Mouse (Mus musculus) midbrain, embryonic 16.5 days (tissue): Measurements from ENCODE around the gene Iqsec1. TPM values are rescaled to one million over a fixed set of nuclear protein-coding genes. Genes with fewer than 3 reads are reported as not detected.

Experiments
- ATAC-seq: fragments of 200-750 bp; cut with Nextera tagmentation; 2 replicates; pipeline ENCODE4 v1.8.0; 2017; ENCODE audit warnings: moderate TSS enrichment
- H3K27ac ChIP-seq: fragments of 300-500 bp; sonication (generic); 2 replicates; pipeline ENCODE4 v1.5.1; 2014; ENCODE audit warnings: mild to moderate bottlenecking, low read length, mixed read lengths
- H3K27me3 ChIP-seq: fragments of 300-500 bp; sonication (generic); 2 replicates; pipeline ENCODE4 v1.6.1; 2014; ENCODE audit warnings: low read depth, low read length, mixed read lengths; ENCODE audit not compliant: control insufficient read depth, insufficient read depth
- H3K36me3 ChIP-seq: fragments of 300-500 bp; sonication (generic); 2 replicates; pipeline ENCODE4 v1.6.1; 2014; ENCODE audit warnings: mild to moderate bottlenecking, low read length, moderate library complexity, mixed read lengths; ENCODE audit not compliant: control insufficient read depth, insufficient read depth
- H3K4me1 ChIP-seq: fragments of 300-500 bp; sonication (generic); 2 replicates; pipeline ENCODE4 v1.6.1; 2014; ENCODE audit warnings: mild to moderate bottlenecking, low read length, mixed read lengths; ENCODE audit not compliant: control insufficient read depth, insufficient read depth
- H3K4me2 ChIP-seq: fragments of 300-500 bp; sonication (generic); 2 replicates; pipeline ENCODE4 v1.6.1; 2014; ENCODE audit warnings: mild to moderate bottlenecking, low read length, mixed read lengths
- H3K4me3 ChIP-seq: fragments of 300-500 bp; sonication (generic); 2 replicates; pipeline ENCODE4 v1.5.1; 2014; ENCODE audit warnings: low read depth, mild to moderate bottlenecking, low read length, moderate library complexity, mixed read lengths
- H3K9ac ChIP-seq: fragments of 300-500 bp; sonication (generic); 2 replicates; pipeline ENCODE4 v1.6.1; 2014; ENCODE audit warnings: low read depth, low read length, mixed read lengths
- H3K9me3 ChIP-seq: fragments of 300-500 bp; sonication (generic); replicated peaks from 2 replicates; pipeline ENCODE4 v1.6.1; 2014; ENCODE audit warnings: mild to moderate bottlenecking, low read length, mixed read lengths; ENCODE audit not compliant: control insufficient read depth, poor library complexity, severe bottlenecking
- whole genome bisulfite sequencing: fragments of 180-500 bp; shearing (Covaris S2); extraction: QIAGEN DNeasy Blood & Tissue Kit; methylation state at CpG from one replicate; pipeline ENCODE4 v1.1.7; 2014; 5-methylcytosine and 5-hydroxymethylcytosine counted together
- polyA plus RNA-seq: library from polyadenylated mRNA; unstranded; fragments of >200 nt; fragmentation: Nextera tagmentation; extraction: Ambion mirVana; gene quantifications from 2 replicates; pipeline ENCODE4 v1.2.1, GENCODE M21; 2015

Gene Iqsec1
- polyA plus RNA-seq, 1 experiment from 2014 or later, result 25.6 TPM

GRCm38 (mm10) chr6:90757427-90757883 is 231.0 kb downstream of the Iqsec1 start:
- Histone ChIP-seq H3K36me3 (no peaks in the 10 kb centered on the region), H3K9me3 (no peaks in the 10 kb centered on the region), H3K27ac (no peak overlapping the region), H3K4me3 (no peak overlapping the region), H3K9ac (no peak overlapping the region), H3K4me2 (no peak overlapping the region), H3K4me1 (peaks cover 13% of the 10 kb centered on the region), H3K27me3 (no peaks in the 10 kb centered on the region)
- no peak for ATAC-seq
- 67% methylated on average over 12 of the region's 12 CpGs for WGBS

GRCm38 (mm10) chr6:90756561-90756960 is 231.9 kb downstream of the Iqsec1 start:
- H3K9me3 ChIP-seq, result no peaks in the 10 kb centered on the region
- H3K4me1 ChIP-seq, result peaks cover 13% of the 10 kb centered on the region
- no peak for ATAC-seq
- H3K27ac ChIP-seq, result no peak overlapping the region
- no peak overlapping the region for H3K4me2 ChIP-seq
- WGBS, result 81% methylated on average over 5 of the region's 5 CpGs
- H3K4me3 ChIP-seq, result no peak overlapping the region
- no peaks in the 10 kb centered on the region for H3K36me3 ChIP-seq
- no peak overlapping the region for H3K9ac ChIP-seq
- no peaks in the 10 kb centered on the region for H3K27me3 ChIP-seq

GRCm38 (mm10) chr6:90755613-90755941 is 232.9 kb downstream of the Iqsec1 start:
- Histone ChIP-seq H3K9ac (no peak overlapping the region), H3K4me3 (no peak overlapping the region), H3K27me3 (no peaks in the 10 kb centered on the region), H3K9me3 (no peaks in the 10 kb centered on the region), H3K36me3 (no peaks in the 10 kb centered on the region), H3K4me1 (peaks cover 12% of the 10 kb centered on the region), H3K27ac (no peak overlapping the region), H3K4me2 (no peak overlapping the region)
- ATAC-seq, result no peak
- 86% methylated on average over 6 of the region's 6 CpGs for WGBS

- no peak for ATAC-seq
- no peak overlapping the region for H3K4me3 ChIP-seq
- 86% methylated on average over 7 of the region's 7 CpGs for WGBS
- H3K9ac ChIP-seq, result no peak overlapping the region
- no peaks in the 10 kb centered on the region for H3K9me3 ChIP-seq
- peaks cover 8% of the 10 kb centered on the region; the same call in 1 of the 2 replicates for H3K4me1 ChIP-seq
- no peak overlapping the region for H3K4me2 ChIP-seq
- no peak overlapping the region for H3K27ac ChIP-seq
- H3K36me3 ChIP-seq, result no peaks in the 10 kb centered on the region
- H3K27me3 ChIP-seq, result no peaks in the 10 kb centered on the region
Measured at GRCm38 (mm10) chr6:90754927-90755612, 233.4 kb downstream of the Iqsec1 start.

GRCm38 (mm10) chr6:90754093-90754492 is 234.4 kb downstream of the Iqsec1 start:
- Histone ChIP-seq H3K4me1 (peaks cover under 1% of the 10 kb centered on the region; the same call in 1 of the 2 replicates), H3K27me3 (no peaks in the 10 kb centered on the region), H3K9ac (no peak overlapping the region), H3K4me2 (no peak overlapping the region), H3K36me3 (no peaks in the 10 kb centered on the region), H3K4me3 (no peak overlapping the region), H3K9me3 (no peaks in the 10 kb centered on the region), H3K27ac (no peak overlapping the region)
- no peak for ATAC-seq
- 94% methylated on average over 2 of the region's 2 CpGs for WGBS

GRCm38 (mm10) chr6:90753656-90754055 is 234.8 kb downstream of the Iqsec1 start:
- Histone ChIP-seq H3K27me3 (no peaks in the 10 kb centered on the region), H3K27ac (no peak overlapping the region), H3K4me3 (no peak overlapping the region), H3K4me2 (no peak overlapping the region), H3K4me1 (no peaks in the 10 kb centered on the region), H3K9ac (no peak overlapping the region), H3K36me3 (no peaks in the 10 kb centered on the region), H3K9me3 (no peaks in the 10 kb centered on the region)
- ATAC-seq, result no peak

DNA sequence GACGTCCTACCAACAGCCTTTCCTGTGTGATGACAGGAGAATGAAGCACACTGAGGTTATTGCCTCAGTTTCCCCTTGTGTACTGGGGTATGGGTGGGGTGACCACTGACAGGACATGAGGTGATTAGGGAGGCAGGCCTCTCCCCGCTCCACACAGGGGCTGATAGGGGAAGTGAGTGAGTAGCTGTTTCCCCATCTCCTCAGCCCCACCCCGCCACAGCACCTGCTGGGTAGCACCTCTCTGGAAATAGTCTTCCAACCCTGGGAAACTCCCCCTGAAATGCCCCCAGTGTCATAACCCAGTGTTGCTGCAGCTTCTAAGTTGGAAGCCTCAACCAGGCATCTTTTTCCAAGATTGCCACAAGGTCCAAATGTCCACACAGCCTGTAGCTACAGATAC is 236.9 kb downstream of the Iqsec1 start:
- Histone ChIP-seq H3K27ac (no peak overlapping the region), H3K4me2 (no peak overlapping the region), H3K4me1 (peaks cover 4% of the 10 kb centered on the region; the same call in 1 of the 2 replicates), H3K4me3 (no peak overlapping the region), H3K9ac (no peak overlapping the region), H3K9me3 (no peaks in the 10 kb centered on the region), H3K27me3 (no peaks in the 10 kb centered on the region), H3K36me3 (no peaks in the 10 kb centered on the region)
- ATAC-seq, result no peak
- 94% methylated on average over 3 of the region's 3 CpGs for WGBS

GRCm38 (mm10) chr6:90750091-90750490 is 238.4 kb downstream of the Iqsec1 start:
- no peak overlapping the region for H3K4me3 ChIP-seq
- no peak overlapping the region for H3K27ac ChIP-seq
- H3K36me3 ChIP-seq, result no peaks in the 10 kb centered on the region
- no peaks in the 10 kb centered on the region for H3K27me3 ChIP-seq
- peaks cover 9% of the 10 kb centered on the region; the same call in 1 of the 2 replicates for H3K4me1 ChIP-seq
- 48% methylated on average over 2 of the region's 2 CpGs for WGBS
- no peak for ATAC-seq
- no peaks in the 10 kb centered on the region for H3K9me3 ChIP-seq
- no peak overlapping the region for H3K9ac ChIP-seq
- H3K4me2 ChIP-seq, result no peak overlapping the region

DNA sequence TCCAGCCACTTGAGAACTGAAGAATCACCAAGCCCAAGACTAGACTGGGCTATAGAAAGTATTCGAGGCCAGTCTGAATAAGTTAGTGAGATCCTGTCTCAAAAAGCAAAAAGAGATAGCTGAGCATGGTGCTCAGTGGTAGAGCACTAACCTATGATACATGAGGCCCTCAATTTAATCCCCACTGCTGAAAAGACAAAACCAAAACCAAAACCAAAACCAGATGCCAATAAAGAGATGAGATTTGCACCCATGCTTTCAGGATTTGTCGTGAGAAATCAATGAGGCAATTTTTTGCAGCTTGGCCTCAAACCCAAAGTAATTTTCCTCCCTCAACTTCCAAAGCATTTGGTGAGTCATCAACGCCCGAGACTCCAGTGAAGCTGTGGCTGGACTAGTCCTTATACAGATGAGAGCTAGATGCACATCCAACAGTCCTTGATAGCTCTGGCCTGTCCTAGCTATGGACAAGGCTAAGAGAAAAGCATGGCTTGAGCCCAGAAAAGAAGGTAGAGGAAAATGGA is 239.0 kb downstream of the Iqsec1 start:
- Histone ChIP-seq H3K4me1 (peaks cover 9% of the 10 kb centered on the region; the same call in 1 of the 2 replicates), H3K4me3 (no peak overlapping the region), H3K27me3 (no peaks in the 10 kb centered on the region), H3K36me3 (no peaks in the 10 kb centered on the region), H3K4me2 (no peak overlapping the region), H3K27ac (no peak overlapping the region), H3K9me3 (no peaks in the 10 kb centered on the region), H3K9ac (no peak overlapping the region)
- ATAC-seq, result no peak
- 92% methylated on average over 4 of the region's 4 CpGs for WGBS
